Mouse (Mus musculus) forebrain, embryonic 13.5 days (tissue): ENCODE results near the gene Dtx1. TPM values are rescaled to one million over a fixed set of nuclear protein-coding genes. Genes with fewer than 3 reads are reported as not detected.

Experiments used
- ATAC-seq: fragments of 200-750 bp; cut with Nextera tagmentation; 2 replicates; pipeline ENCODE4 v1.8.0; 2017
- H3K27ac ChIP-seq: fragments of 300-500 bp; sonication (generic); 2 replicates; pipeline ENCODE4 v1.5.1; 2015; ENCODE audit warnings: inconsistent platforms, mild to moderate bottlenecking, moderate library complexity
- H3K27me3 ChIP-seq: fragments of 300-500 bp; sonication (generic); 2 replicates; pipeline ENCODE4 v1.6.1; 2015; ENCODE audit warnings: mild to moderate bottlenecking, inconsistent platforms
- H3K36me3 ChIP-seq: fragments of 300-500 bp; sonication (generic); 2 replicates; pipeline ENCODE4 v1.6.1; 2015; ENCODE audit warnings: mild to moderate bottlenecking, inconsistent platforms; ENCODE audit not compliant: poor library complexity, severe bottlenecking
- H3K4me1 ChIP-seq: fragments of 300-500 bp; sonication (generic); 2 replicates; pipeline ENCODE4 v1.6.1; 2015; ENCODE audit warnings: inconsistent platforms
- H3K4me2 ChIP-seq: fragments of 300-500 bp; sonication (generic); 2 replicates; pipeline ENCODE4 v1.6.1; 2015; ENCODE audit warnings: inconsistent platforms, mild to moderate bottlenecking, moderate library complexity
- H3K4me3 ChIP-seq: fragments of 300-500 bp; sonication (generic); 2 replicates; pipeline ENCODE4 v1.5.1; 2015; ENCODE audit warnings: mild to moderate bottlenecking, inconsistent platforms
- H3K9ac ChIP-seq: fragments of 300-500 bp; sonication (generic); 2 replicates; pipeline ENCODE4 v1.6.1; 2015; ENCODE audit warnings: mild to moderate bottlenecking, inconsistent platforms
- H3K9me3 ChIP-seq: fragments of 300-500 bp; sonication (generic); replicated peaks from 2 replicates; pipeline ENCODE4 v1.6.1; 2016; ENCODE audit warnings: inconsistent platforms
- WGBS: fragments of 180-500 bp; shearing (Covaris S2); methylation state at CpG from one replicate; pipeline ENCODE4 v1.1.7; 2015; 5-methylcytosine and 5-hydroxymethylcytosine counted together
- polyA plus RNA-seq: library from polyadenylated mRNA; unstranded; fragments of >200 nt; fragmentation: Nextera tagmentation; extraction: Ambion mirVana; gene quantifications from 2 replicates; pipeline ENCODE4 v1.2.1, GENCODE M21; 2015

Dtx1 gene
- polyA plus RNA-seq, 1 experiment from 2014 or later: 18.1 TPM

GRCm38 (mm10) chr5:120671865-120672264 is 39.9 kb downstream of the Dtx1 start:
- WGBS: 87% methylated on average over 3 of the region's 3 CpGs
- no peak overlapping the region for H3K9ac ChIP-seq
- no peak overlapping the region for H3K4me3 ChIP-seq
- H3K9me3 ChIP-seq: no peaks in the 10 kb centered on the region
- H3K36me3 ChIP-seq: no peaks in the 10 kb centered on the region
- 0 out of 2 replicates have a peak, but pooled peaks cover 5% of the 10 kb centered on the region for H3K27me3 ChIP-seq
- ATAC-seq: no peak
- no peak overlapping the region for H3K4me2 ChIP-seq
- H3K4me1 ChIP-seq: peaks cover 10% of the 10 kb centered on the region
- H3K27ac ChIP-seq: no peak overlapping the region

GRCm38 (mm10) chr5:120670132-120670531 is 41.6 kb downstream of the Dtx1 start:
- no peaks in the 10 kb centered on the region for H3K9me3 ChIP-seq
- no peak overlapping the region for H3K4me2 ChIP-seq
- peaks cover 14% of the 10 kb centered on the region; the same call in 1 of the 2 replicates for H3K27me3 ChIP-seq
- no peak for ATAC-seq
- no peak overlapping the region for H3K27ac ChIP-seq
- peaks cover 9% of the 10 kb centered on the region for H3K4me1 ChIP-seq
- WGBS: 91% methylated on average over 7 of the region's 7 CpGs
- no peak overlapping the region for H3K9ac ChIP-seq
- H3K36me3 ChIP-seq: no peaks in the 10 kb centered on the region
- H3K4me3 ChIP-seq: no peak overlapping the region

- H3K4me3 ChIP-seq: no peak overlapping the region
- no peak overlapping the region for H3K4me2 ChIP-seq
- no peak for ATAC-seq
- no peaks in the 10 kb centered on the region for H3K9me3 ChIP-seq
- no peak overlapping the region for H3K27ac ChIP-seq
- H3K36me3 ChIP-seq: no peaks in the 10 kb centered on the region
- H3K27me3 ChIP-seq: peaks cover 14% of the 10 kb centered on the region; the same call in 1 of the 2 replicates
- H3K4me1 ChIP-seq: no peaks in the 10 kb centered on the region
- 76% methylated on average over 7 of the region's 7 CpGs for WGBS
- H3K9ac ChIP-seq: no peak overlapping the region
Observed at GRCm38 (mm10) chr5:120668761-120669160, 43.0 kb downstream of the Dtx1 start.

GRCm38 (mm10) chr5:120664888-120665287 is 46.8 kb downstream of the Dtx1 start:
- Histone ChIP-seq H3K36me3 (no peaks in the 10 kb centered on the region), H3K27me3 (peaks cover 14% of the 10 kb centered on the region; the same call in 1 of the 2 replicates), H3K9me3 (no peaks in the 10 kb centered on the region), H3K9ac (no peak overlapping the region), H3K4me2 (no peak overlapping the region), H3K27ac (no peak overlapping the region), H3K4me1 (0 out of 2 replicates have a peak, but pooled peaks cover 3% of the 10 kb centered on the region), H3K4me3 (no peak overlapping the region)
- no peak for ATAC-seq
- 58% methylated on average over 2 of the region's 2 CpGs for WGBS

GRCm38 (mm10) chr5:120660816-120661215 is 50.9 kb downstream of the Dtx1 start:
- peak; percentile 61; the same call in 1 of the 2 replicates for ATAC-seq
- Histone ChIP-seq H3K27ac (peak overlapping the region; percentile 41; the same call in 1 of the 2 replicates), H3K27me3 (no peaks in the 10 kb centered on the region)

GRCm38 (mm10) chr5:120656281-120656751 is 55.4 kb downstream of the Dtx1 start:
- 0 out of 2 replicates have a peak, but pooled peaks cover 3% of the 10 kb centered on the region for H3K4me1 ChIP-seq
- H3K4me2 ChIP-seq: no peak overlapping the region
- H3K27ac ChIP-seq: peak overlapping the region; percentile 31; the same call in 1 of the 2 replicates
- no peaks in the 10 kb centered on the region for H3K9me3 ChIP-seq
- H3K36me3 ChIP-seq: no peaks in the 10 kb centered on the region
- no peak overlapping the region for H3K4me3 ChIP-seq
- no peak; the same call in 1 of the 2 replicates for ATAC-seq
- H3K9ac ChIP-seq: no peak overlapping the region
- WGBS: 83% methylated on average over 12 of the region's 12 CpGs
- H3K27me3 ChIP-seq: peaks cover 4% of the 10 kb centered on the region; the same call in 1 of the 2 replicates

More at GRCm38 (mm10) chr5:120660816-120661215, 50.9 kb downstream of the Dtx1 start:
- Histone ChIP-seq H3K4me3 (no peak overlapping the region), H3K4me2 (no peak overlapping the region), H3K36me3 (no peaks in the 10 kb centered on the region), H3K9me3 (no peaks in the 10 kb centered on the region), H3K4me1 (0 out of 2 replicates have a peak, but pooled peaks cover 3% of the 10 kb centered on the region), H3K9ac (no peak overlapping the region)
- 37% methylated on average over 5 of the region's 5 CpGs for WGBS

- peaks cover 27% of the 10 kb centered on the region for H3K27me3 ChIP-seq
- no peak overlapping the region for H3K4me2 ChIP-seq
- no peaks in the 10 kb centered on the region for H3K36me3 ChIP-seq
- no peak overlapping the region for H3K9ac ChIP-seq
- H3K4me1 ChIP-seq: peaks cover 8% of the 10 kb centered on the region
- no peak for ATAC-seq
- H3K4me3 ChIP-seq: no peak overlapping the region
- H3K9me3 ChIP-seq: no peaks in the 10 kb centered on the region
- H3K27ac ChIP-seq: peak overlapping the region; percentile 41; the same call in 1 of the 2 replicates
- WGBS: 90% methylated on average over 2 of the region's 2 CpGs
Observed at GRCm38 (mm10) chr5:120653873-120654272, 57.9 kb downstream of the Dtx1 start.

GRCm38 (mm10) chr5:120652915-120653701 is 58.6 kb downstream of the Dtx1 start:
- H3K9ac ChIP-seq: no peak overlapping the region
- no peak overlapping the region for H3K4me3 ChIP-seq
- 75% methylated on average over 28 of the region's 28 CpGs for WGBS
- no peaks in the 10 kb centered on the region for H3K9me3 ChIP-seq
- H3K27me3 ChIP-seq: peaks cover 35% of the 10 kb centered on the region
- H3K27ac ChIP-seq: peak overlapping the region; percentile 41; the same call in 1 of the 2 replicates
- H3K4me2 ChIP-seq: no peak overlapping the region
- H3K36me3 ChIP-seq: no peaks in the 10 kb centered on the region
- ATAC-seq: no peak
- H3K4me1 ChIP-seq: peaks cover 14% of the 10 kb centered on the region

- no peak for ATAC-seq
- H3K27me3 ChIP-seq: peaks cover 50% of the 10 kb centered on the region
- H3K4me3 ChIP-seq: no peak overlapping the region
- H3K9me3 ChIP-seq: no peaks in the 10 kb centered on the region
- H3K27ac ChIP-seq: no peak overlapping the region
- peaks cover 14% of the 10 kb centered on the region for H3K4me1 ChIP-seq
- no peak overlapping the region for H3K9ac ChIP-seq
- WGBS: 90% methylated on average over 5 of the region's 5 CpGs
- no peak overlapping the region for H3K4me2 ChIP-seq
- no peaks in the 10 kb centered on the region for H3K36me3 ChIP-seq
Observed at GRCm38 (mm10) chr5:120651230-120651629, 60.5 kb downstream of the Dtx1 start.

GRCm38 (mm10) chr5:120649938-120650337 is 61.8 kb downstream of the Dtx1 start:
- H3K27me3 ChIP-seq: peaks cover 50% of the 10 kb centered on the region
- no peak for ATAC-seq
- 20% methylated on average over 13 of the region's 13 CpGs for WGBS

GRCm38 (mm10) chr5:120649374-120649933 is 62.3 kb downstream of the Dtx1 start:
- Histone ChIP-seq H3K27ac (no peak overlapping the region), H3K4me3 (peak overlapping the region; percentile 23), H3K36me3 (no peaks in the 10 kb centered on the region), H3K4me2 (peak overlapping the region; percentile 53), H3K27me3 (peaks cover 50% of the 10 kb centered on the region), H3K9me3 (no peaks in the 10 kb centered on the region), H3K4me1 (peaks cover 14% of the 10 kb centered on the region), H3K9ac (no peak overlapping the region)
- WGBS: 1% methylated on average over 21 of the region's 21 CpGs
- peak; percentile 43; the same call in 1 of the 2 replicates for ATAC-seq

More at GRCm38 (mm10) chr5:120649938-120650337, 61.8 kb downstream of the Dtx1 start:
- Histone ChIP-seq H3K9me3 (no peaks in the 10 kb centered on the region), H3K4me2 (no peak overlapping the region), H3K9ac (no peak overlapping the region), H3K4me3 (no peak overlapping the region), H3K36me3 (no peaks in the 10 kb centered on the region), H3K27ac (no peak overlapping the region), H3K4me1 (peaks cover 14% of the 10 kb centered on the region)
